Mouse (Mus musculus) left cerebral cortex, adult 18-20 months (tissue): ENCODE data around the gene Gm47995. TPM values are rescaled to one million over a fixed set of nuclear protein-coding genes. Genes with fewer than 3 reads are reported as not detected.
"Not testable (repeated sequence)": the region's sequence is repeated elsewhere in the genome, so short reads cannot be mapped to it uniquely, and the experiment has no call there.

Source experiments
- DNase-seq, 2 experiments: peaks; one replicate each; pipeline ENCODE4 v3.0.0; 2021 to 2022; ENCODE audit warnings: low spot score in 2 of 2, mixed read lengths in 1 of 2
- total RNA-seq, 2 experiments: library from RNA; stranded (reverse); gene quantifications; 2 replicates each; pipeline ENCODE4 v1.2.3; 2021

Gm47995 gene
- total RNA-seq, 2 experiments from 2014 or later: not detected

- not testable (repeated sequence) for DNase-seq
Measured at GRCm38 (mm10) chr1:151186186-151186585, 12.1 kb upstream of the Gm47995 start.

GRCm38 (mm10) chr1:151186879-151187424 lies 11.3 kb upstream of the Gm47995 start:
- not testable (repeated sequence) for DNase-seq

GRCm38 (mm10) chr1:151188469-151188868 lies 9.8 kb upstream of the Gm47995 start:
- DNase-seq: no peak

- DNase-seq: not testable (repeated sequence)
Measured at GRCm38 (mm10) chr1:151192075-151192474, 6.2 kb upstream of the Gm47995 start, which contains the start of gene Gm8947. Gm8947 (plus strand) TSS chr1:151192376.

- DNase-seq: not testable (repeated sequence)
Measured at GRCm38 (mm10) chr1:151192739-151193138, 5.5 kb upstream of the Gm47995 start.

- DNase-seq: not testable (repeated sequence)
Measured at GRCm38 (mm10) chr1:151195986-151196385, 2.3 kb upstream of the Gm47995 start.

- not testable (repeated sequence) for DNase-seq
Measured at GRCm38 (mm10) chr1:151196690-151197089, 1.6 kb upstream of the Gm47995 start.

GRCm38 (mm10) chr1:151200620-151201019 lies 2.4 kb downstream of the Gm47995 start:
- DNase-seq: not testable (repeated sequence)

- DNase-seq: not testable (repeated sequence)
Measured at GRCm38 (mm10) chr1:151202771-151203170, 4.5 kb downstream of the Gm47995 start.

- DNase-seq: not testable (repeated sequence)
Measured at GRCm38 (mm10) chr1:151203818-151204217, 5.6 kb downstream of the Gm47995 start, which contains the start of gene 3110040M04Rik. 3110040M04Rik (plus strand) TSS chr1:151204121.

- not testable (repeated sequence) for DNase-seq
Measured at GRCm38 (mm10) chr1:151208493-151208892, 10.2 kb downstream of the Gm47995 start.

- not testable (repeated sequence) for DNase-seq
Measured at GRCm38 (mm10) chr1:151208944-151209343, 10.7 kb downstream of the Gm47995 start.

GRCm38 (mm10) chr1:151209824-151210355 lies 11.6 kb downstream of the Gm47995 start, which contains the start of gene Gm47996:
Gm47996 (plus strand) TSS chr1:151210131.
- not testable (repeated sequence) for DNase-seq

- DNase-seq: not testable (repeated sequence)
Measured at GRCm38 (mm10) chr1:151211666-151212065, 13.4 kb downstream of the Gm47995 start.

- no peak for DNase-seq
Measured at GRCm38 (mm10) chr1:151214862-151215261, 16.6 kb downstream of the Gm47995 start.

GRCm38 (mm10) chr1:151215985-151216384 lies 17.7 kb downstream of the Gm47995 start:
- DNase-seq: no peak

GRCm38 (mm10) chr1:151216417-151216816 lies 18.2 kb downstream of the Gm47995 start:
- no peak for DNase-seq

GRCm38 (mm10) chr1:151219045-151219444 lies 20.8 kb downstream of the Gm47995 start:
- no peak for DNase-seq

- DNase-seq: no peak
Measured at GRCm38 (mm10) chr1:151220098-151220497, 21.9 kb downstream of the Gm47995 start.

- DNase-seq: no peak
Measured at GRCm38 (mm10) chr1:151222561-151223267, 24.5 kb downstream of the Gm47995 start.

GRCm38 (mm10) chr1:151223377-151223776 lies 25.1 kb downstream of the Gm47995 start:
- no peak for DNase-seq

GRCm38 (mm10) chr1:151224536-151224935 lies 26.3 kb downstream of the Gm47995 start:
- no peak for DNase-seq
